Mouse (Mus musculus): ENCODE measurements around the gene Rbm15. TPM values are rescaled to one million over a fixed set of nuclear protein-coding genes. Genes with fewer than 3 reads are reported as not detected.

Gene Rbm15
- polyA plus RNA-seq, 1 experiment from 2014 or later: 17.8 TPM

GRCm38 (mm10) chr3:107355618-107356260, 22.3 kb upstream of the Rbm15 start:
- WGBS: 91% methylated on average over 6 of the region's 6 CpGs

GRCm38 (mm10) chr3:107351706-107352105, 18.2 kb upstream of the Rbm15 start:
- H3K9me3 ChIP-seq (replicated peaks): no peaks in the 10 kb centered on the region
- no peak for DNase-seq (ENCODE audit: low spot score)
- WGBS: 70% methylated on average over 3 of the region's 3 CpGs
- H3K36me3 ChIP-seq: no peaks in the 10 kb centered on the region
- peaks cover 1% of the 10 kb centered on the region for H3K4me1 ChIP-seq
- H3K27me3 ChIP-seq (ENCODE audit: low read depth, poor library complexity, severe bottlenecking): peaks cover 8% of the 10 kb centered on the region; the same call in 1 of the 2 replicates
- no peak overlapping the region for H3K4me3 ChIP-seq
- no peak overlapping the region for H3K27ac ChIP-seq (replicated peaks)

More at GRCm38 (mm10) chr3:107355618-107356260, 22.3 kb upstream of the Rbm15 start:
- no peak for DNase-seq (ENCODE audit: low spot score)
- Histone ChIP-seq H3K9me3 (replicated peaks) (no peaks in the 10 kb centered on the region), H3K27me3 (ENCODE audit: low read depth, poor library complexity, severe bottlenecking) (peaks cover 12% of the 10 kb centered on the region; the same call in 1 of the 2 replicates), H3K27ac (replicated peaks) (no peak overlapping the region), H3K4me3 (no peak overlapping the region), H3K4me1 (peaks cover 9% of the 10 kb centered on the region), H3K36me3 (no peaks in the 10 kb centered on the region)

DNA sequence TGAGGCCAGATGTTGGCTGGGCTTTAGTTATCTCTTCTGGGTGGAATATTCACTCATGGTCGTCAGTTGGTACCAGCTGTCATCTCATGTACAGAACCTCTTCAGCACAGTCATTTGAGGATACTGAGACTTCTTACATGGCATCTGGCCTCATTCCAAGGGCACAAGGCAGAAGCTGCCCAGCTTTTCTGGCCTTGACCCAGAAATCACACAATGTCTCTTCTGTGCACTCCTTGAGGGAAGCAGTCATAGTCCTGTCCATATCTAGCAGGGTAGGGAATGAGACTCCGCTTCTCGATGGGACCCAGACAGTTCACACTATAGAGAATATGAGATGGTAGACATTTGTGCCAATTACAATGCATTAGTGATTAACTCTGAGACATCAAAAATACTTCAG, 15.5 kb upstream of the Rbm15 start:
- H3K4me3 ChIP-seq: no peak overlapping the region
- H3K4me1 ChIP-seq: no peaks in the 10 kb centered on the region
- DNase-seq (ENCODE audit: low spot score): no peak
- no peaks in the 10 kb centered on the region for H3K27me3 ChIP-seq (ENCODE audit: low read depth, poor library complexity, severe bottlenecking)
- no peaks in the 10 kb centered on the region for H3K36me3 ChIP-seq
- no peak overlapping the region for H3K27ac ChIP-seq (replicated peaks)
- H3K9me3 ChIP-seq (replicated peaks): no peaks in the 10 kb centered on the region
- WGBS: 86% methylated on average over 3 of the region's 3 CpGs

DNA sequence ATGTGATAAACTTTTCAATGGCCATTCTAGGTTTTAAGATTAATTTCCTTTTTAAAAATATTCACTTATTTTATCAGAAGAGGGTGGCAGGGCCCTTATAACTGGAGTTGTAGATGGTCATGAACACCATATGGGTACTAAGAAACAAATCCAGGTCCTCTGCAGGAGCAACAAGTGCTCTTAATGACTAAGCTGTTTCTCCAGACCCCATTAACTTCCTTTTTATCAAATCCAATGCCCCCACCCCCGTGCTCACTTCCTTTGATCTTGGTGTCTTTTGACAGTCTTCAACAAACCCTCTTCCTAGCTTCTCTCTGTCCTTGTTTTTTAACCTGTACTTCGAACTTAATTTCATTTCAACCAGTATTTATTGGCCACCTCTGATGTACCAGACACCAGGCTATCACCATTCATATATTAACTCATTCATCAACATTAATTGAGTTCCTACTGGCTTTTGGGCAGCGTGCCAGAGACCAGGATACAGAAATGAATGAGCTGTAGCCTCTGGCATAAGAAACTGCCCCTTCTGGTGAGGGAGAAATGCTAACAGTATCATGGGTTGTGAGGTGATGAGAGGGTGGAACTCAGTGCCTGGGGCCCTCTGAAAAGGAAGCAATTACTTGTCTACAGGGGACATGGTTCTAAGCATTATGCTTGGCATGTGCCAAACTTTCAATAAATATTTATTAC, 11.7 kb upstream of the Rbm15 start:
- Histone ChIP-seq H3K4me1 (no peaks in the 10 kb centered on the region), H3K27me3 (ENCODE audit: low read depth, poor library complexity, severe bottlenecking) (no peaks in the 10 kb centered on the region), H3K9me3 (replicated peaks) (no peaks in the 10 kb centered on the region), H3K36me3 (no peaks in the 10 kb centered on the region), H3K27ac (replicated peaks) (no peak overlapping the region), H3K4me3 (no peak overlapping the region)
- no peak for DNase-seq (ENCODE audit: low spot score)
- 66% methylated on average over 3 of the region's 3 CpGs for WGBS

GRCm38 (mm10) chr3:107343971-107344370, 10.5 kb upstream of the Rbm15 start:
- Histone ChIP-seq H3K4me1 (no peaks in the 10 kb centered on the region), H3K4me3 (no peak overlapping the region), H3K36me3 (no peaks in the 10 kb centered on the region), H3K9me3 (replicated peaks) (no peaks in the 10 kb centered on the region), H3K27me3 (ENCODE audit: low read depth, poor library complexity, severe bottlenecking) (no peaks in the 10 kb centered on the region), H3K27ac (replicated peaks) (no peak overlapping the region)
- 64% methylated on average over 3 of the region's 3 CpGs for WGBS
- no peak for DNase-seq (ENCODE audit: low spot score)

DNA sequence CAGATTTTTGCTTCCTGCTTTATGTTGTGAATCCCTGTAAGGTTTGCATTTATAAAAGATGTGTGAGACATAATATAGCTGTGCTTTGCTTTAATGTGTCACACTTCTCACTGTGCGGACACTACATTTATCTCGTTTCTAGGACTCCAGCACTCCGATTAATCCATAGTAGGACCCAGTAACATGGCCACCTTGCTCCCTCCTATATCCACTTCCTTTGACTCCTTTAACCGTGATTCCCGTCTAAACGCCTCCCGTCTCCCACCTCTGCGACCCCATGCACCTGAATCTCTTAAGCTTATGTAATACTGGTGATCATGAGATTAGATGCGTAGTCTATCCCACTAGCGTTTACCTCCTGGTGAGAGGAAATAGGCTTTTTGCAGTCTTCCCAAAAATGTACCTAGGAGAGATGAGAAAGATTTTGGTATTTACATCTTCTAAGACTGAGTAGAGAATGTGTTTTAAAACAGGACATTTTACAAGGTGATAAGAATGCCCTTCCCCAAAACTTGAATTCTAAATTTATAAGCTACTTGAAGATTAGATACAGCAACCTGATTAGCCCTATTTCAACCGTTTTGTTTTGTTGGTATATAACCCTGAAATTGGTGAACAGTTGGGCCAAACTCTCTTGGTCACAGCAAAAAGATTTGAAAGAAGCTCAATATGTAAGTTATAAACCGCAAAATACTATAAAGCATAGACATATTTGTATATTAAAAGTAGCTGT, 895 bp upstream of the Rbm15 start:
- Histone ChIP-seq H3K4me1 (peaks cover 37% of the 10 kb centered on the region), H3K9me3 (replicated peaks) (no peaks in the 10 kb centered on the region), H3K4me3 (peak overlapping the region; percentile 98), H3K36me3 (peaks cover 20% of the 10 kb centered on the region), H3K27me3 (ENCODE audit: low read depth, poor library complexity, severe bottlenecking) (no peaks in the 10 kb centered on the region), H3K27ac (replicated peaks) (peak overlapping the region; percentile 97)
- DNase-seq (ENCODE audit: low spot score): no peak
- WGBS: 12% methylated on average over 12 of the region's 12 CpGs

DNA sequence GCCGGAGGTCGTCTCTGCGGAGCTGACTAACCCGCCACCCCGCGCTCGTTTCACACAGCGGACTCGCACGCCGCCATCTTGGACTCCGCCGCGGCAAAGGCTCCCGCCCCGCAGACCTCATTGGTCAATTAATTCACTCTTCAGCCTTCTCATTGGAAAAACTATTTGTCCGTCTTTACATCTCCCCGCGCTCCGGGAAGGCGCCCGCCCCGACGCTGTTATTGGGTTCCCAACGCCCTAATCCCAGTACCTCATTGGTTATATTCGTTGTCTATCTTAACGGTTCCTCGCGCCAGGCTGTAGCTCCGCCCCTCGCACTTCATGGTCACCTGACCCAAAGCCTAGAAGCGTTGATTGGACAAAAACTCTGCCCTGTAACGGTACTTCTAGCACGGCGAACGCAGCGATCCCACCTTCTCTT, 503 bp downstream of the Rbm15 start:
- under 1% methylated on average over 37 of the region's 37 CpGs for WGBS
- Histone ChIP-seq H3K27ac (replicated peaks) (peak overlapping the region; percentile 97), H3K4me3 (peak overlapping the region; percentile 98), H3K27me3 (ENCODE audit: low read depth, poor library complexity, severe bottlenecking) (no peaks in the 10 kb centered on the region), H3K4me1 (peaks cover 51% of the 10 kb centered on the region), H3K36me3 (peaks cover 34% of the 10 kb centered on the region), H3K9me3 (replicated peaks) (no peaks in the 10 kb centered on the region)
- DNase-seq (ENCODE audit: low spot score): no peak

- under 1% methylated on average over 75 of the region's 75 CpGs for WGBS
- Histone ChIP-seq H3K4me3 (peak overlapping the region; percentile 98), H3K4me1 (peaks cover 56% of the 10 kb centered on the region), H3K9me3 (replicated peaks) (no peaks in the 10 kb centered on the region), H3K27me3 (ENCODE audit: low read depth, poor library complexity, severe bottlenecking) (no peaks in the 10 kb centered on the region), H3K27ac (replicated peaks) (peak overlapping the region; percentile 97), H3K36me3 (peaks cover 41% of the 10 kb centered on the region)
- DNase-seq (ENCODE audit: low spot score): peak; percentile 57
These were observed 1.1 kb downstream of the Rbm15 start for GRCm38 (mm10) chr3:107332127-107332959.

DNA sequence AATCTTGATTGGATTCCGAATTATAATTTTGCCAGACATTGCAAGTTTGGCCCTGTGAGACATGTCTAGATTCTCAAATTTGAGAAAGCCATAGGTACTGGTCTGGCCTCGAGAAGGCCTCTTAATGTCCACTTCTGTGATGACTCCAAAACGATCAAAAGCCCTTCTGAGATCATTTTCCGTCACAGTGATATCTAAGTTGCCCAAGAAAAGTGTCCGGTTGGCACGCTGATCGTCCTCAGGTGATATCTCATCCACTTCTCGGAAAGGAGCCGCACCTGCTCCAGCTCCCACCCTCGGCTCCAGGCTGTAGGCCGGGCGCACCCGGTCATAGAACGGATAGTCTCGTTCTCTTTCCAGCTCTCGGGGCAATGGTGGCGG, 1.7 kb downstream of the Rbm15 start:
- Histone ChIP-seq H3K4me1 (peaks cover 59% of the 10 kb centered on the region), H3K9me3 (replicated peaks) (no peaks in the 10 kb centered on the region), H3K27me3 (ENCODE audit: low read depth, poor library complexity, severe bottlenecking) (no peaks in the 10 kb centered on the region), H3K27ac (replicated peaks) (peak overlapping the region; percentile 97), H3K36me3 (peaks cover 46% of the 10 kb centered on the region), H3K4me3 (peak overlapping the region; percentile 98)
- no peak for DNase-seq (ENCODE audit: low spot score)
- 32% methylated on average over 17 of the region's 17 CpGs for WGBS

DNA sequence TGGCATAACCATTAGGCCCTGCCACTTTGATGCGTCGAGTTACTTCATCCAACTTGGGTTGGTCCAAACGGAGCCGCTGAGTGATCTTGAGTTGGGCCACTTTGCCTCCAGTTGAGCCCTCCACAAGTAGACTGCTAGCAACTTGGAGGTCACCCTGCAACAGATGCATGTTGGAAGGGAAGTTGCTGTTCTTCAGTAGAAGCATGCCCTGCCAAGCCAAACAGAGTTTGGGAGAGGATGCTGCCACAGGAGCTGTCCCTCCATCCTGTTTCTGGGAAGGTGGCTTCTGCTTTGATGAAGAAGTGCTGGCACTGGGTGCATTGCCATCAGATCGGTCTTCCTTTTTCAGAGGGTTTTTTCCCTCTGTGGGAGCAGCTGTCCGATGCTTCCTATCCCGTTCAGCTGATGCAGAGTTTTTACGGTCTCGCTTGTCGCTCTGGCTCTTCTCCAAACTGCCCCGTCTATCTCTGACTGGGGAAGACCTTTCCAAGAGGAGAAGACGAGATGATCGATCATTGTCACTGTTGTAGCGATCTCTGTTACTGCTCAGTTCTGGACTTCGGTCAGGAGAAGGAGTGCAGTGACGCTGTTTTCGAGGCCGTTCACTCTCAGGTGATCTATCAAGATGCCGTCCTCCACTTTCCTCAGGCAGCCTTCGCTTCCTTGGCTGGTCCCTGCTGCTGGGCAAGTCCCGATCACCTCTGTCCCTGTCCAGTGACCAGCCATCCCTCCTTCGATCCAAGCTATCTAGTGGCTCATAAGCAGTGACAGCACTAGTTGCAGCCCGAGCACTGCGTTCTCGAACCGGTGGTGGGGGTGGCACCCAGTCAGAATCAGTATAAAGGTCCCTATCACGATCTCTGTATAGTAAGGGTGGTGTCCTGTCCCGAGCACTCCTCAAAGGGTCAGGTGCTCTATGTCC, 2.7 kb downstream of the Rbm15 start:
- H3K4me1 ChIP-seq: peaks cover 66% of the 10 kb centered on the region
- H3K4me3 ChIP-seq: peak overlapping the region; percentile 98
- peaks cover 53% of the 10 kb centered on the region for H3K36me3 ChIP-seq
- H3K9me3 ChIP-seq (replicated peaks): no peaks in the 10 kb centered on the region
- WGBS: 87% methylated on average over 28 of the region's 28 CpGs
- H3K27me3 ChIP-seq (ENCODE audit: low read depth, poor library complexity, severe bottlenecking): no peaks in the 10 kb centered on the region
- no peak overlapping the region for H3K27ac ChIP-seq (replicated peaks)
- DNase-seq (ENCODE audit: low spot score): no peak

DNA sequence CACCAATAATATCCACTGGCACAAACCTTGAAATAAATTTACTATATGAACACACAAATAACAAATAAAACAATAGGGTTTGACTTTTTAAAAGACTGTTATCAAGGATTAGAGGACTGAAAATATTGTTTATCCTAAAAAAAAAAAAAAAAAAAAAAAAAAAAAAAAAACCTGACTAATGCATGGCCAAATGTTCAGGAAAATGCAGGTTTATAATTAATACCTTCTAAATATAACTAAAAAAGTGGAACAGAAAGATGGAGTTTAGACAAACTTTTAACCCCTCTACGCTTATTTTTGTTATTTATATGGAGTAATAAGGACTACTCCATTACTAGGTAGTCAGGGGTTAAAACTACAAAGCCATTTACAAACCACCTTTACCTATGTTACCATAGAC, 7.0 kb downstream of the Rbm15 start:
- DNase-seq (ENCODE audit: low spot score): no peak
- no peak overlapping the region for H3K27ac ChIP-seq (replicated peaks)
- H3K27me3 ChIP-seq (ENCODE audit: low read depth, poor library complexity, severe bottlenecking): no peaks in the 10 kb centered on the region
- H3K36me3 ChIP-seq: peaks cover 94% of the 10 kb centered on the region
- 90% methylated on average over 1 of the region's 1 CpGs for WGBS
- no peaks in the 10 kb centered on the region for H3K9me3 ChIP-seq (replicated peaks)
- no peak overlapping the region for H3K4me3 ChIP-seq
- peaks cover 84% of the 10 kb centered on the region for H3K4me1 ChIP-seq
